Mouse (Mus musculus) bone marrow, adult 2 months (tissue): ENCODE data around the gene Atcay.

Source experiments
- CTCF ChIP-seq: fragments of 200-500 bp; IDR thresholded peaks from 2 replicates; pipeline ENCODE4 v1.5.1; 2011; ENCODE audit warnings: low read length, control low read depth; ENCODE audit not compliant: control insufficient read depth, insufficient read depth
- POLR2A ChIP-seq: fragments of 200-500 bp; IDR thresholded peaks from 2 replicates; pipeline ENCODE4 v1.6.1; 2011; ENCODE audit warnings: low read depth, mild to moderate bottlenecking, control low read depth, low read length, borderline replicate concordance; ENCODE audit not compliant: control insufficient read depth

- TF ChIP-seq POLR2A: no peak
- TF ChIP-seq CTCF: no peak
Measured at GRCm38 (mm10) chr10:81193991-81194774, 36.5 kb downstream of the Atcay start.
